8 mouse cellular contexts compared by ENCODE assay signal in genomic region chr15:36716686-36717038, GRCm38 (mm10).
A peak's percentile ranks its signal among the peaks of the same experiment; 100 is the strongest.
DNase-seq lines count a peak whose midpoint lies in the region; ATAC-seq and TF ChIP-seq lines count a peak whose summit lies in the region.

No protein-coding gene starts in this region.

- no peaks in the 10 kb centered on the region for H3K27me3 ChIP-seq in kidney, embryonic 16.5 days (ENCODE audit: insufficient read depth, low read length)
- no peaks in the 10 kb centered on the region; the same call in 1 of the 2 replicates for H3K27me3 ChIP-seq in embryonic facial prominence, embryonic 12.5 days
- no peaks in the 10 kb centered on the region for H3K27me3 ChIP-seq in intestine, embryonic 14.5 days (replicated peaks; ENCODE audit: control insufficient read depth, insufficient read depth, low read length)
- no peaks in the 10 kb centered on the region for H3K27me3 ChIP-seq in midbrain, postnatal 0 days (ENCODE audit: insufficient read depth, low read length)

- DNase-seq in kidney, postnatal 4 days: no peak
- no peak for DNase-seq in intestine, embryonic 14.5 days (ENCODE audit: low spot score)
- no peak for DNase-seq in midbrain, postnatal 0 days (ENCODE audit: low spot score)
- no peak for DNase-seq in right cerebral cortex, postnatal 25 days
- no peak for DNase-seq in retina, postnatal 1 day
- DNase-seq in c-Kit-positive CD71-positive TER-119-positive erythroid progenitor cells, embryonic 14.5 days (ENCODE audit: low spot score): no peak

- H3K4me2 ChIP-seq in kidney, embryonic 16.5 days (replicated peaks; ENCODE audit: low read depth, low read length): peak overlapping the region; percentile 57
- peak overlapping the region; percentile 47 for H3K4me2 ChIP-seq in embryonic facial prominence, embryonic 12.5 days (replicated peaks)
- H3K4me2 ChIP-seq in intestine, embryonic 14.5 days (ENCODE audit: low read length): peak overlapping the region; percentile 53
- peak overlapping the region; percentile 31 for H3K4me2 ChIP-seq in midbrain, postnatal 0 days (ENCODE audit: low read depth, low read length, poor library complexity, severe bottlenecking)

- no peak for ATAC-seq in kidney, embryonic 16.5 days (ENCODE audit: low FRiP score, low TSS enrichment)
- ATAC-seq in embryonic facial prominence, embryonic 12.5 days (ENCODE audit: insufficient number of reproducible peaks, insufficient read depth, low FRiP score, low TSS enrichment): no peak
- no peak for ATAC-seq in intestine, embryonic 14.5 days (replicated peaks; ENCODE audit: low FRiP score, low TSS enrichment, low read depth)
- no peak for ATAC-seq in midbrain, postnatal 0 days (ENCODE audit: low FRiP score)

- H3K4me3 ChIP-seq in kidney, embryonic 16.5 days (ENCODE audit: low read length): peak overlapping the region; percentile 43
- H3K4me3 ChIP-seq in embryonic facial prominence, embryonic 12.5 days: peak overlapping the region; percentile 14; the same call in 1 of the 2 replicates
- H3K4me3 ChIP-seq in intestine, embryonic 14.5 days (ENCODE audit: low read depth, low read length): no peak overlapping the region
- H3K4me3 ChIP-seq in midbrain, postnatal 0 days (ENCODE audit: low read depth, low read length): no peak overlapping the region

- H3K36me3 ChIP-seq in kidney, embryonic 16.5 days (ENCODE audit: insufficient read depth, low read length): no peaks in the 10 kb centered on the region
- no peaks in the 10 kb centered on the region for H3K36me3 ChIP-seq in embryonic facial prominence, embryonic 12.5 days
- no peaks in the 10 kb centered on the region for H3K36me3 ChIP-seq in intestine, embryonic 14.5 days (ENCODE audit: control insufficient read depth, insufficient read depth, low read length)
- H3K36me3 ChIP-seq in midbrain, postnatal 0 days (ENCODE audit: insufficient read depth, low read length): no peaks in the 10 kb centered on the region

- H3K4me1 ChIP-seq in kidney, embryonic 16.5 days (ENCODE audit: insufficient read depth, low read length): peaks cover 10% of the 10 kb centered on the region
- H3K4me1 ChIP-seq in embryonic facial prominence, embryonic 12.5 days: peaks cover 6% of the 10 kb centered on the region
- peaks cover 6% of the 10 kb centered on the region; the same call in 1 of the 2 replicates for H3K4me1 ChIP-seq in intestine, embryonic 14.5 days (replicated peaks; ENCODE audit: control insufficient read depth, insufficient read depth, low read length)
- H3K4me1 ChIP-seq in midbrain, postnatal 0 days (ENCODE audit: insufficient read depth, low read length): peaks cover 3% of the 10 kb centered on the region; the same call in 1 of the 2 replicates

- H3K9ac ChIP-seq in kidney, embryonic 16.5 days (replicated peaks; ENCODE audit: low read length): peak overlapping the region; percentile 61
- no peak overlapping the region; the same call in 1 of the 2 replicates for H3K9ac ChIP-seq in embryonic facial prominence, embryonic 12.5 days
- peak overlapping the region; percentile 39; the same call in 1 of the 2 replicates for H3K9ac ChIP-seq in intestine, embryonic 14.5 days (ENCODE audit: low read length)
- 0 out of 2 replicates have a peak overlapping the region, but pooled peaks have one; percentile 5 for H3K9ac ChIP-seq in midbrain, postnatal 0 days (replicated peaks; ENCODE audit: low read length, poor library complexity, severe bottlenecking)

- H3K9me3 ChIP-seq in kidney, embryonic 16.5 days (ENCODE audit: low read length): no peaks in the 10 kb centered on the region
- no peaks in the 10 kb centered on the region for H3K9me3 ChIP-seq in embryonic facial prominence, embryonic 12.5 days
- H3K9me3 ChIP-seq in intestine, embryonic 14.5 days (ENCODE audit: control insufficient read depth, low read length): no peaks in the 10 kb centered on the region
- H3K9me3 ChIP-seq in midbrain, postnatal 0 days (ENCODE audit: low read length): no peaks in the 10 kb centered on the region

- TF ChIP-seq CTCF in midbrain, postnatal 0 days (IDR thresholded peaks at IDR 0.05): no peak

- H3K27ac ChIP-seq in kidney, embryonic 16.5 days (ENCODE audit: low read length): peak overlapping the region; percentile 89
- H3K27ac ChIP-seq in embryonic facial prominence, embryonic 12.5 days: no peak overlapping the region; the same call in 1 of the 2 replicates
- H3K27ac ChIP-seq in intestine, embryonic 14.5 days (ENCODE audit: low read depth): peak overlapping the region; percentile 54; the same call in 1 of the 2 replicates
- H3K27ac ChIP-seq in midbrain, postnatal 0 days (ENCODE audit: low read depth, low read length): peak overlapping the region; percentile 39; the same call in 1 of the 2 replicates

Comparison
In these comparisons a context has a peak if more than half of its experiments do, and no peak if none do; other contexts are left out.
1. H3K4me3 ChIP-seq: peak in kidney, embryonic 16.5 days (single experiment) and embryonic facial prominence, embryonic 12.5 days (single experiment); none in intestine, embryonic 14.5 days (single experiment) and midbrain, postnatal 0 days (single experiment).
2. Peak in every context shown above with its lines, with median percentiles within 50 percentile points of each other: H3K4me2 ChIP-seq.